Mouse (Mus musculus) kidney, postnatal 0 days (tissue): ENCODE measurements around the gene Slc22a1. TPM values are rescaled to one million over a fixed set of nuclear protein-coding genes. Genes with fewer than 3 reads are reported as not detected.

Experiments used
- ATAC-seq: fragments of 200-750 bp; cut with Nextera tagmentation; replicated peaks from 2 replicates; pipeline ENCODE4 v1.8.0; 2017; ENCODE audit warnings: low read depth, moderate number of reproducible peaks, moderate TSS enrichment, moderate library complexity; ENCODE audit not compliant: low FRiP score
- DNase-seq: peaks from one replicate; pipeline ENCODE4 v3.0.0-alpha.2; 2016; ENCODE audit warnings: low spot score
- H3K27ac ChIP-seq: fragments of 300-500 bp; sonication (generic); 2 replicates; pipeline ENCODE4 v1.5.1; 2014; ENCODE audit warnings: mild to moderate bottlenecking
- H3K27me3 ChIP-seq: fragments of 300-500 bp; sonication (generic); 2 replicates; pipeline ENCODE4 v1.6.1; 2014; ENCODE audit warnings: low read length, mixed read lengths; ENCODE audit not compliant: insufficient read depth
- H3K36me3 ChIP-seq: fragments of 300-500 bp; sonication (generic); 2 replicates; pipeline ENCODE4 v1.6.1; 2014; ENCODE audit warnings: low read length, mixed read lengths; ENCODE audit not compliant: insufficient read depth
- H3K4me1 ChIP-seq: fragments of 300-500 bp; sonication (generic); replicated peaks from 2 replicates; pipeline ENCODE4 v1.6.1; 2014; ENCODE audit warnings: antibody characterized with exemption, low read length, mixed read lengths; ENCODE audit not compliant: insufficient read depth
- H3K4me2 ChIP-seq: fragments of 300-500 bp; sonication (generic); 2 replicates; pipeline ENCODE4 v1.6.1; 2014; ENCODE audit warnings: mild to moderate bottlenecking, low read length, moderate library complexity, mixed read lengths
- H3K4me3 ChIP-seq: fragments of 300-500 bp; sonication (generic); replicated peaks from 2 replicates; pipeline ENCODE4 v1.5.1; 2014; ENCODE audit warnings: low read depth, low read length
- H3K9ac ChIP-seq: fragments of 300-500 bp; sonication (generic); 2 replicates; pipeline ENCODE4 v1.6.1; 2014; ENCODE audit warnings: low read depth, low read length
- H3K9me3 ChIP-seq: fragments of 300-500 bp; sonication (generic); replicated peaks from 2 replicates; pipeline ENCODE4 v1.6.1; 2016; ENCODE audit warnings: low read length, inconsistent platforms, mixed read lengths
- CTCF ChIP-seq: IDR thresholded peaks from 2 replicates; pipeline ENCODE4 v1.5.1; 2016; ENCODE audit warnings: antibody characterized with exemption, low read depth, mild to moderate bottlenecking, moderate library complexity
- WGBS: fragments of 180-500 bp; shearing (Covaris S2); extraction: QIAGEN DNeasy Blood & Tissue Kit; methylation state at CpG from one replicate; pipeline ENCODE4 v1.1.7; 2014; 5-methylcytosine and 5-hydroxymethylcytosine counted together
- polyA plus RNA-seq: library from polyadenylated mRNA; unstranded; fragments of >200 nt; fragmentation: Nextera tagmentation; extraction: Ambion mirVana; gene quantifications from 2 replicates; pipeline ENCODE4 v1.2.1, GENCODE M21; 2015

The Slc22a1 gene
- polyA plus RNA-seq, 1 experiment from 2014 or later: 57.4 TPM

DNA sequence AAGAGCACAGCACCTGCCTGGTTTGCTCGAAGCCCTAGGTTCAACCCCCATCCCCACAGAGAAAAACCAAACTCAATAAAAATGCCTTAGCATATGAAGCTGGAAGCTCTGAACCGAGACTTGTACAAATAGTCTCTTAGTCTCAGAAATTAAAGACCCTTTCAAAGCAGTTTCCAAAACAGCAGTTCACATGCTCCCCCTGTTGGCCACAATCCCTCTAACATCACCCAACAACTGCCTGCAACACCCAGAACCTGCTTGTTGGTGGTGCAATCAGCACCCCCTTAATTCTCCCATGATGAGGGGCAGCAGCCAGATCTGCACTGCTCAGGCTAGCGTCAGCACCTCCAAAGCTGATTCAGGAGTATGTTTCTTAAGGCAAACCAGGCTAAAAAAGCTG lies 13.9 kb upstream of the Slc22a1 start:
- Histone ChIP-seq H3K4me3 (no peak overlapping the region), H3K27me3 (no peaks in the 10 kb centered on the region), H3K4me2 (no peak overlapping the region), H3K27ac (no peak overlapping the region), H3K9ac (no peak overlapping the region), H3K36me3 (peaks cover 84% of the 10 kb centered on the region), H3K9me3 (no peaks in the 10 kb centered on the region), H3K4me1 (no peaks in the 10 kb centered on the region)
- peak; percentile 64 for TF ChIP-seq CTCF
- ATAC-seq (no peak), DNase-seq (peak; percentile 71)
- WGBS: 61% methylated on average over 3 of the region's 3 CpGs

DNA sequence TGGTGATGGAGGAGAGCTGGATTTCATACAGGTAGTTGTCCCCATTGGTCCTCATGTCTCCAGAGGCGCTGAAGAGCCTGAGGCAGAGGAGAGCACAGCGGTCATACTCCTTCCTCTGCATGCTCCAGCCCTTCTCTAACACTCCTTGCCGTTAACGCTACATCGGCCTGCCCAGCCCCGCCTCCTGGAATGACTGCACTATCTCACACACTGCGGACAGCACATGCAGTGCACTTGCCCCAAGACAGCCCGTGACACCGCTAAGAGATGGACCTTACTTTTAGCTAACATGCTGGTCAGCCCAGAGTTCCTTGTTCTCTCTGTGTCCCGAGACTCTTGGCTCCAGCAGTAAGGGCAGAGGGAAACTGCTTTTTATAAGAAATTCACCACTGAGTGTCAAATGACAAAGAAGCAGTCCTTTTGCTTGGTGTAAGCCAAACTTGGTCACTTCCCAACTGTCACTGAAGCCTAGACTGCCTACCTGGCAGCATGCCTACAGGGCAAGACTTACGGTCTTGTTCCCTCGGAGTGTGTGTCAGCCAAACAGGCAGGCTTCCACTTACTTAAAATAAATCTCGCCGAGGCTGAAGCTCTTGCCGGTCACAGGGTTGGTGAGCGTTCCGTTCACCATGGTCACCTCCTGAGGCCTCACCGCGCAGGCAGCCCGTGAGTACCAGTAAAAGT lies 12.9 kb upstream of the Slc22a1 start:
- no peak overlapping the region for H3K27ac ChIP-seq

DNA sequence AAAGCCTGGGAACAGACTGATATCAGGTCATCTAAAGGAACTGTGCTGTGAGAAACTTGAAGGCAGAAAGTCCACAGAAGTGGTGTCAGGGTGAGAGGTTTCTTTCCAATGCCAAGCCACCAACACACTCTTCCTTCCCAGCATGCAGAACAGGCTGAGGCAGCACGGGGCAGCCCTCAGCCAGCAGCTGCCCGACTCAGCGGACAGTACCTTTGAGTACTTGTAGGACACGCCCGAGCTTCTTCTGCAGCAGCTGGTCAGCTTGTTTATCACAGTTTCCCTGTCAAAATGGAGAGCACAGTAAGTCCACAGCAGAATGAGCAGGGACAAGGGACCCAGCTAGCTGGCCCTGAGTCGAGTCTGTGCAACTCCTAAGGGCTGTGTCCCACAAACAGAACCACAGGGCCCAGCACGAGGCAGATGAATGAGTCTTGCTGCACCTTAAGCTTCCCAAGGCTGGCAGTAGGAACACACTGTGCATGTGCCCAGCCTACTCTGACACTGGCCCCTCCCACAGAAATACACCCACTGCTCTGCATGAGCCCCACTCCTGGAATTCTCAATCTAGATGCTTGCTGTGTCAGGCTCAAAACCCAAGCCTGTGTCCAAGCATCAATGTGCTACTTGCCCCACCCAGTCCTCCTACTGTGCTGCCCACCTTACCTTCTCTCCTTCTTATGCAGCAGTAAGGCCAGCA lies 9.4 kb upstream of the Slc22a1 start:
- Histone ChIP-seq H3K36me3 (peaks cover 54% of the 10 kb centered on the region), H3K9me3 (no peaks in the 10 kb centered on the region), H3K27me3 (no peaks in the 10 kb centered on the region), H3K4me3 (no peak overlapping the region), H3K9ac (0 out of 2 replicates have a peak overlapping the region, but pooled peaks have one; percentile 1), H3K4me1 (no peaks in the 10 kb centered on the region), H3K27ac (no peak overlapping the region), H3K4me2 (no peak overlapping the region)
- TF ChIP-seq CTCF: no peak
- WGBS: 87% methylated on average over 7 of the region's 7 CpGs
- ATAC-seq (no peak), DNase-seq (no peak)

More for the DNA sequence above, 12.9 kb upstream of the Slc22a1 start:
- H3K4me2 ChIP-seq: no peak overlapping the region
- no peak for TF ChIP-seq CTCF
- H3K9me3 ChIP-seq: no peaks in the 10 kb centered on the region
- no peak overlapping the region for H3K4me3 ChIP-seq
- DNase-seq (no peak), ATAC-seq (no peak)
- no peak overlapping the region for H3K9ac ChIP-seq
- no peaks in the 10 kb centered on the region for H3K27me3 ChIP-seq
- H3K36me3 ChIP-seq: peaks cover 84% of the 10 kb centered on the region
- no peaks in the 10 kb centered on the region for H3K4me1 ChIP-seq
- WGBS: 79% methylated on average over 20 of the region's 20 CpGs

GRCm38 (mm10) chr17:12684412-12684811 lies 8.8 kb upstream of the Slc22a1 start:
- 79% methylated on average over 4 of the region's 4 CpGs for WGBS
- peaks cover 48% of the 10 kb centered on the region for H3K36me3 ChIP-seq

GRCm38 (mm10) chr17:12683582-12683981 lies 8.0 kb upstream of the Slc22a1 start:
- DNase-seq (no peak), ATAC-seq (no peak)
- H3K27ac ChIP-seq: no peak overlapping the region
- no peaks in the 10 kb centered on the region for H3K9me3 ChIP-seq
- WGBS: 91% methylated on average over 13 of the region's 13 CpGs
- H3K36me3 ChIP-seq: peaks cover 39% of the 10 kb centered on the region; the same call in 1 of the 2 replicates
- no peaks in the 10 kb centered on the region for H3K27me3 ChIP-seq
- TF ChIP-seq CTCF: no peak
- H3K4me2 ChIP-seq: no peak overlapping the region
- no peak overlapping the region for H3K4me3 ChIP-seq
- no peaks in the 10 kb centered on the region for H3K4me1 ChIP-seq
- no peak overlapping the region for H3K9ac ChIP-seq

More at GRCm38 (mm10) chr17:12684412-12684811, 8.8 kb upstream of the Slc22a1 start:
- H3K4me2 ChIP-seq: no peak overlapping the region
- no peaks in the 10 kb centered on the region for H3K27me3 ChIP-seq
- ATAC-seq (no peak), DNase-seq (no peak)
- no peak overlapping the region for H3K27ac ChIP-seq
- no peaks in the 10 kb centered on the region for H3K9me3 ChIP-seq
- H3K9ac ChIP-seq: no peak overlapping the region
- H3K4me1 ChIP-seq: no peaks in the 10 kb centered on the region
- H3K4me3 ChIP-seq: no peak overlapping the region
- no peak for TF ChIP-seq CTCF

GRCm38 (mm10) chr17:12678261-12678660 lies 2.6 kb upstream of the Slc22a1 start:
- Histone ChIP-seq H3K4me3 (no peak overlapping the region), H3K4me1 (no peaks in the 10 kb centered on the region), H3K36me3 (no peaks in the 10 kb centered on the region), H3K27me3 (no peaks in the 10 kb centered on the region), H3K9me3 (no peaks in the 10 kb centered on the region), H3K4me2 (no peak overlapping the region), H3K27ac (0 out of 2 replicates have a peak overlapping the region, but pooled peaks have one; percentile 34), H3K9ac (no peak overlapping the region)
- ATAC-seq (no peak), DNase-seq (no peak)
- TF ChIP-seq CTCF: no peak
